Mouse (Mus musculus): ENCODE measurements at regions not wholly inside any gene's neighbourhood (a gene's known extent, or its start where the extent isn't known, plus 50 kb on each side); places are given as distances from the start of the nearest gene placed in this dataset.

GRCm38 (mm10) chr11:84599267-84599841 is 74.0 kb upstream of the Lhx1 start:
- Histone ChIP-seq H3K9me3 (replicated peaks) (no peaks in the 10 kb centered on the region), H3K4me3 (no peak overlapping the region), H3K27ac (no peak overlapping the region), H3K9ac (no peak overlapping the region), H3K36me3 (no peaks in the 10 kb centered on the region), H3K4me2 (no peak overlapping the region), H3K27me3 (peaks cover 20% of the 10 kb centered on the region), H3K4me1 (replicated peaks) (peaks cover 4% of the 10 kb centered on the region)
- no peak for ATAC-seq (replicated peaks; ENCODE audit: insufficient number of reproducible peaks, insufficient read depth, low FRiP score, low read depth)
- WGBS = 51% methylated on average over 15 of the region's 15 CpGs

- Histone ChIP-seq H3K36me3 (no peaks in the 10 kb centered on the region), H3K4me3 (no peak overlapping the region), H3K4me2 (no peak overlapping the region), H3K9me3 (replicated peaks) (no peaks in the 10 kb centered on the region), H3K4me1 (replicated peaks) (no peaks in the 10 kb centered on the region), H3K27me3 (peaks cover 21% of the 10 kb centered on the region), H3K9ac (no peak overlapping the region), H3K27ac (no peak overlapping the region)
- 74% methylated on average over 9 of the region's 9 CpGs for WGBS
- no peak for ATAC-seq (replicated peaks; ENCODE audit: insufficient number of reproducible peaks, insufficient read depth, low FRiP score, low read depth)
Observed at GRCm38 (mm10) chr11:84597572-84598295, 72.4 kb upstream of the Lhx1 start.

GRCm38 (mm10) chr11:84592715-84593339 is 67.5 kb upstream of the Lhx1 start:
- H3K27me3 ChIP-seq = peaks cover 32% of the 10 kb centered on the region
- H3K9ac ChIP-seq = no peak overlapping the region
- no peaks in the 10 kb centered on the region for H3K9me3 ChIP-seq (replicated peaks)
- no peak overlapping the region for H3K27ac ChIP-seq
- no peaks in the 10 kb centered on the region for H3K4me1 ChIP-seq (replicated peaks)
- no peak overlapping the region for H3K4me2 ChIP-seq
- H3K4me3 ChIP-seq = no peak overlapping the region
- 23% methylated on average over 6 of the region's 6 CpGs for WGBS
- no peak for ATAC-seq (replicated peaks; ENCODE audit: insufficient number of reproducible peaks, insufficient read depth, low FRiP score, low read depth)
- no peaks in the 10 kb centered on the region for H3K36me3 ChIP-seq

GRCm38 (mm10) chr11:84587107-84587506 is 61.8 kb upstream of the Lhx1 start:
- no peak for ATAC-seq (replicated peaks; ENCODE audit: insufficient number of reproducible peaks, insufficient read depth, low FRiP score, low read depth)
- H3K4me1 ChIP-seq (replicated peaks) = no peaks in the 10 kb centered on the region
- H3K9ac ChIP-seq = no peak overlapping the region
- H3K4me3 ChIP-seq = no peak overlapping the region
- H3K27me3 ChIP-seq = peaks cover 14% of the 10 kb centered on the region; the same call in 1 of the 2 replicates
- no peaks in the 10 kb centered on the region for H3K9me3 ChIP-seq (replicated peaks)
- 44% methylated on average over 14 of the region's 14 CpGs for WGBS
- H3K4me2 ChIP-seq = no peak overlapping the region
- no peak overlapping the region for H3K27ac ChIP-seq
- no peaks in the 10 kb centered on the region for H3K36me3 ChIP-seq

GRCm38 (mm10) chr11:84585626-84586025 is 60.3 kb upstream of the Lhx1 start:
- H3K27me3 ChIP-seq = peaks cover 10% of the 10 kb centered on the region; the same call in 1 of the 2 replicates
- H3K9ac ChIP-seq = no peak overlapping the region
- ATAC-seq (replicated peaks; ENCODE audit: insufficient number of reproducible peaks, insufficient read depth, low FRiP score, low read depth) = no peak
- H3K4me3 ChIP-seq = no peak overlapping the region
- no peaks in the 10 kb centered on the region for H3K4me1 ChIP-seq (replicated peaks)
- no peaks in the 10 kb centered on the region for H3K9me3 ChIP-seq (replicated peaks)
- H3K4me2 ChIP-seq = no peak overlapping the region
- H3K36me3 ChIP-seq = no peaks in the 10 kb centered on the region
- H3K27ac ChIP-seq = no peak overlapping the region
- WGBS = 43% methylated on average over 3 of the region's 3 CpGs

GRCm38 (mm10) chr11:84578805-84579541 is 53.6 kb upstream of the Lhx1 start:
- 74% methylated on average over 17 of the region's 17 CpGs for WGBS
- Histone ChIP-seq H3K4me3 (no peak overlapping the region), H3K36me3 (no peaks in the 10 kb centered on the region), H3K27ac (no peak overlapping the region), H3K9me3 (replicated peaks) (no peaks in the 10 kb centered on the region), H3K4me2 (no peak overlapping the region), H3K27me3 (peaks cover 17% of the 10 kb centered on the region), H3K9ac (no peak overlapping the region), H3K4me1 (replicated peaks) (no peaks in the 10 kb centered on the region)
- ATAC-seq (replicated peaks; ENCODE audit: insufficient number of reproducible peaks, insufficient read depth, low FRiP score, low read depth) = no peak

All from heart, embryonic 15.5 days (tissue).